8 mouse cellular contexts compared by ENCODE assay signal in the genomic region with DNA sequence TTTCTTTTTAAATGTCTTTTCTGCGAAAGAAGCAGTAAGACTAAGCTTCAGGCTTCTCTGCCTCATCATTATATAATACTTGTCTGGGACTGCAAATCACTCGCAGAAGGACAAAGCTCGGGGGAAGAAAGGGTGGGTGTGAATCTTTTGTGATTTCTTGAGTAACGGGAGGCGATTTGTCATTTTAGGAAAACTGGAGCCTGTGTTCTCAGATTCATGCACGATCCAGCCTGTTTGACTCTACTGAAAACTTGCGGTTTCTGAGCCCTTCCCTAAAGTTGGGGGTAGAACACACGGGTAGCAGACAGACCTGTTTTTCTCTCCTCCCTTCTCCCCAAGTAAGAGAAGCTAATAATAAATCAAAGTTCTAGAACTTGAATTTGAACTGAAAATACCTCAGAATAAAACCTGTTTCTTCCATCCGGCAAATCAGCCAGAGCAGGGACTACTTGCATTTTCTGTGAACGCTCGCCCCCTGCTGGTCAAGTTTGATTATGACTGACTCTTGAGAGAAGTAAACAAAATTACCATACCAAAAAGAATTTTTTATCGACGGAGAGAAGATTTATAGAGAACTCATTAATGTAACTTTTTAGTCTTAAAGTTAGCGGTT.
DNase-seq lines count a peak whose midpoint lies in the region; ATAC-seq and TF ChIP-seq lines count a peak whose summit lies in the region.

No protein-coding gene starts in this region.

- H3K9ac ChIP-seq in forebrain, postnatal 0 days = 0 out of 2 replicates have a peak overlapping the region, but pooled peaks have one; percentile 3
- no peak overlapping the region for H3K9ac ChIP-seq in hindbrain, embryonic 14.5 days

- WGBS in forebrain, postnatal 0 days = 30% methylated on average over 14 of the region's 14 CpGs
- WGBS in hindbrain, embryonic 14.5 days = 25% methylated on average over 14 of the region's 14 CpGs
- WGBS in midbrain, embryonic 10.5 days = 29% methylated on average over 14 of the region's 14 CpGs
- WGBS in small intestine, adult 2 months = 25% methylated on average over 14 of the region's 14 CpGs

- H3K36me3 ChIP-seq in forebrain, postnatal 0 days (ENCODE audit: insufficient read depth) = no peaks in the 10 kb centered on the region
- H3K36me3 ChIP-seq in hindbrain, embryonic 14.5 days (replicated peaks; ENCODE audit: control insufficient read depth, insufficient read depth) = no peaks in the 10 kb centered on the region
- H3K36me3 ChIP-seq in midbrain, embryonic 10.5 days = no peaks in the 10 kb centered on the region
- H3K36me3 ChIP-seq in small intestine, adult 2 months (ENCODE audit: control insufficient read depth, insufficient read depth, low read length) = no peaks in the 10 kb centered on the region

- DNase-seq in adipocyte (ENCODE audit: low spot score) = peak; percentile 68
- DNase-seq in cerebellum, adult 18-20 months = peak; percentile 84 to 88
- peak; percentile 87 for DNase-seq in forebrain, postnatal 0 days
- peak; percentile 85 for DNase-seq in hindbrain, embryonic 14.5 days (ENCODE audit: low spot score)
- DNase-seq in left cerebral cortex, adult 8-10 months (ENCODE audit: low spot score in 2 of 2) = peak; percentile 43 to 74
- peak; percentile 61 for DNase-seq in midbrain, embryonic 10.5 days (ENCODE audit: low spot score)

- no peaks in the 10 kb centered on the region for H3K4me1 ChIP-seq in forebrain, postnatal 0 days (ENCODE audit: insufficient read depth)
- H3K4me1 ChIP-seq in hindbrain, embryonic 14.5 days (replicated peaks; ENCODE audit: control insufficient read depth, insufficient read depth, low read length) = 0 out of 2 replicates have a peak, but pooled peaks cover 3% of the 10 kb centered on the region
- H3K4me1 ChIP-seq in midbrain, embryonic 10.5 days = peaks cover 19% of the 10 kb centered on the region
- no peaks in the 10 kb centered on the region for H3K4me1 ChIP-seq in small intestine, adult 2 months (ENCODE audit: control insufficient read depth, insufficient read depth, insufficient read length, low read length)

- H3K27ac ChIP-seq in forebrain, postnatal 0 days (ENCODE audit: low read depth, low read length) = peak overlapping the region; percentile 45; the same call in 1 of the 2 replicates
- H3K27ac ChIP-seq in hindbrain, embryonic 14.5 days = no peak overlapping the region
- H3K27ac ChIP-seq in midbrain, embryonic 10.5 days (replicated peaks) = no peak overlapping the region
- no peak overlapping the region for H3K27ac ChIP-seq in small intestine, adult 2 months (ENCODE audit: insufficient read depth, low read depth, low read length)

- ATAC-seq in forebrain, postnatal 0 days = peak; percentile 38; the same call in 1 of the 2 replicates
- ATAC-seq in hindbrain, embryonic 14.5 days (ENCODE audit: low FRiP score) = no peak
- ATAC-seq in inflammation-experienced regulatory T-cells, adult 6 months = no peak

- no peaks in the 10 kb centered on the region for H3K9me3 ChIP-seq in forebrain, postnatal 0 days (ENCODE audit: low read length)
- no peaks in the 10 kb centered on the region for H3K9me3 ChIP-seq in hindbrain, embryonic 14.5 days (ENCODE audit: control insufficient read depth, low read length)
- no peaks in the 10 kb centered on the region for H3K9me3 ChIP-seq in midbrain, embryonic 10.5 days (replicated peaks)

- H3K27me3 ChIP-seq in forebrain, postnatal 0 days (ENCODE audit: insufficient read depth, low read length) = no peaks in the 10 kb centered on the region
- no peaks in the 10 kb centered on the region for H3K27me3 ChIP-seq in hindbrain, embryonic 14.5 days (ENCODE audit: control insufficient read depth, insufficient read depth, low read length)
- H3K27me3 ChIP-seq in midbrain, embryonic 10.5 days (ENCODE audit: low read depth, poor library complexity, severe bottlenecking) = peaks cover 59% of the 10 kb centered on the region
- no peaks in the 10 kb centered on the region for H3K27me3 ChIP-seq in small intestine, adult 2 months (ENCODE audit: control insufficient read depth, insufficient read depth, low read length)

- H3K4me3 ChIP-seq in forebrain, postnatal 0 days (ENCODE audit: low read depth, low read length) = peak overlapping the region; percentile 5; the same call in 1 of the 2 replicates
- H3K4me3 ChIP-seq in hindbrain, embryonic 14.5 days (replicated peaks; ENCODE audit: low read length) = no peak overlapping the region; the same call in 1 of the 2 replicates
- no peak overlapping the region for H3K4me3 ChIP-seq in midbrain, embryonic 10.5 days
- H3K4me3 ChIP-seq in small intestine, adult 2 months (ENCODE audit: low read depth, low read length) = no peak overlapping the region

- peak; percentile 70 for TF ChIP-seq CTCF in forebrain, postnatal 0 days (IDR thresholded peaks at IDR 0.05; ENCODE audit: low read depth)
- TF ChIP-seq CTCF in small intestine, adult 2 months (IDR thresholded peaks at IDR 0.05; ENCODE audit: extremely low read depth, insufficient read length, insufficient replicate concordance, low read depth, low read length) = peak; percentile 36; the same call in 1 of the 2 replicates

- no peak for TF ChIP-seq POLR2A in small intestine, adult 2 months (IDR thresholded peaks at IDR 0.05; ENCODE audit: low read depth, low read length)

- peak overlapping the region; percentile 34 for H3K4me2 ChIP-seq in forebrain, postnatal 0 days (ENCODE audit: low read depth)
- peak overlapping the region; percentile 35 for H3K4me2 ChIP-seq in hindbrain, embryonic 14.5 days (replicated peaks)
